Mouse (Mus musculus) small intestine, adult 2 months (tissue): Measurements from ENCODE around the gene Rab5if. TPM values are rescaled to one million over a fixed set of nuclear protein-coding genes. Genes with fewer than 3 reads are reported as not detected.

Experiments used
- H3K27ac ChIP-seq: fragments of 200-500 bp; 2 replicates; pipeline ENCODE4 v1.5.1; 2012; ENCODE audit warnings: low read depth, low read length, control low read depth, inconsistent platforms; ENCODE audit not compliant: insufficient read depth
- H3K27me3 ChIP-seq: fragments of 200-500 bp; 2 replicates; pipeline ENCODE4 v1.6.1; 2012; ENCODE audit warnings: mild to moderate bottlenecking, moderate library complexity, low read length, inconsistent platforms; ENCODE audit not compliant: control insufficient read depth, insufficient read depth
- H3K36me3 ChIP-seq: fragments of 200-500 bp; 2 replicates; pipeline ENCODE4 v1.6.1; 2012; ENCODE audit warnings: mild to moderate bottlenecking, low read length, control low read depth, inconsistent platforms; ENCODE audit not compliant: control insufficient read depth, insufficient read depth
- H3K4me1 ChIP-seq: fragments of 200-500 bp; 2 replicates; pipeline ENCODE4 v1.6.1; 2012; ENCODE audit warnings: low read length, inconsistent platforms, mixed read lengths; ENCODE audit not compliant: control insufficient read depth, insufficient read depth, insufficient read length
- H3K4me3 ChIP-seq: fragments of 200-500 bp; 2 replicates; pipeline ENCODE4 v1.5.1; 2012; ENCODE audit warnings: low read depth, mild to moderate bottlenecking, control low read depth, inconsistent platforms, low read length, moderate library complexity
- CTCF ChIP-seq: fragments of 200-500 bp; IDR thresholded peaks from 2 replicates; pipeline ENCODE4 v1.5.1; 2012; ENCODE audit warnings: low read depth, mild to moderate bottlenecking, control low read depth, inconsistent platforms, low read length, moderate library complexity, mixed read lengths; ENCODE audit not compliant: insufficient replicate concordance, insufficient read length; ENCODE audit errors: extremely low read depth
- POLR2A ChIP-seq: fragments of 200-500 bp; IDR thresholded peaks from 2 replicates; pipeline ENCODE4 v1.6.1; 2012; ENCODE audit warnings: low read depth, mild to moderate bottlenecking, control low read depth, inconsistent platforms, low read length, moderate library complexity
- WGBS: fragments of 180-500 bp; shearing (Covaris S2); methylation state at CpG from one replicate; pipeline ENCODE4 v1.1.7; 2018; 5-methylcytosine and 5-hydroxymethylcytosine counted together
- polyA plus RNA-seq: library from polyadenylated mRNA; depleted of rRNA; stranded (reverse); fragments of >200 nt; gene quantifications from 2 replicates; pipeline ENCODE4 v1.2.3, GENCODE M21; 2012

Rab5if gene
- polyA plus RNA-seq, 1 experiment, result 105 TPM

DNA sequence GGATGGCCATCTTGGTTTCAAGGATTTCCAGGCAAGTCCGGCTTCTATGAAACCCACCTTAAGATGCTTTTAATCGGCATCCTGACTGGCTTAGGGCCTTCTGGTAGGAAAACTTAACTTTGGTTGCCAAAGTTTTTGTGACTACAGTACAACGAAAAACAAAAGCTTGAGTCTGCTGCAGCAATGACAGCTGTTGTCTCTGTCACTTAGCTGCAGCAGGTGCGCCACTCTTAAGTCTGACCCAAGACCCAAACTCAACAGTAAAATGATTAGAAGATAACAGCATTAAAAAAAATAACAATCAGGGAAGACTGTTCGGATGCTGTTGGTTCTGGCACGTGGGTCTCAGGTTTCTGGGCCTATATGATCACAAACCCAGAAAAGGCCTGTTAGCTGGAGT is 24.1 kb upstream of the Rab5if start:
- no peak overlapping the region for H3K4me3 ChIP-seq
- no peaks in the 10 kb centered on the region; the same call in 1 of the 2 replicates for H3K27me3 ChIP-seq
- WGBS, result 69% methylated on average over 6 of the region's 6 CpGs
- H3K27ac ChIP-seq, result no peak overlapping the region
- no peaks in the 10 kb centered on the region for H3K36me3 ChIP-seq
- TF ChIP-seq CTCF, result no peak
- no peak for TF ChIP-seq POLR2A
- peaks cover 11% of the 10 kb centered on the region for H3K4me1 ChIP-seq

DNA sequence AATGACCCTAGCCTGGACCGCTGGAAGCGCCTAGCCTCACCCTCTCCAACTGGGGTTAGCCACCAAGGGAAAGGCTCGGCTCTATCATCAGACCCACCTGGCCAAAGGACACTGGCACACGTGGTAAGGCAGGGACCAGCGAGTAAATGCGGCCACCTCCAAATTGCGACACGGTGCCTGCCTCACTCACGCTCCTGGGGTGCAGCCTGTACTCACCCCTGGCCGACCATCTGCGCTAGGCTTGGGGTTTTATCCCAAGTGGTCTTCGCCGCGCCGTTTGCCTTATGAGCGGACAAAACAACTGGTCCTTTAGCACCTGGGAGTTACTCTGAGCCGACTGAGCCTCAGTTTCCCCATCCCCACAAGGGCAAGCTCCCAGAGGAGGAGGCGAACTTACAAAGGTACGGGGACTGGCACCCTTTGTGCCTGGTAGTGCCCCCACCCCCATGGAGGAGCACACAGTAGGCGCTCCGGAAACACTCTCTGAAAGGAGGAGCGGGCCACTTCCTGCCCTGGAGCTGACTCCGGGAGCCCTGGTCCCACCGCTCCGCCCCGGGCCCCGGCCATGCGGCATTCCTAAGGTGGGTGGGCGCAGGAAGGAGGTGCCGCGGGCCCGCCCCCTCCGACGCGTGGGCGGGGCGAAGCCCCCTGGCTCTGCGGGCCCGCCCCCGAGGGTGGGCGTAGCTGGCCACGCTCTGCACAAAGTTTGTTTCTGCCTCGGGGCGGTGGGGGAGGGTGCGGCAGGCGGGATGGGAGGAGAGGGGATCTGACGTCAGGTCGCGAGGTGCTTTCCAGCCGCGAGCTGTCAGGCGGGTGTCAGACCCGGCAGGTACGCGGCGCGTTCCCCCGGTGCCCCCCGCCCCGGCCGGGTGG is 23.4 kb upstream of the Rab5if start, which contains the start of gene Tgif2:
TSS of gene Tgif2 (plus strand) at position 689 of the 873 bp plus-strand sequence.
- Histone ChIP-seq H3K4me1 (peaks cover 11% of the 10 kb centered on the region), H3K4me3 (peak within 1 kb of the TSS; percentile 79), H3K27me3 (no peaks in the 10 kb centered on the region; the same call in 1 of the 2 replicates), H3K36me3 (no peaks in the 10 kb centered on the region), H3K27ac (no peak within 1 kb of the TSS)
- 7% methylated on average over 61 of the region's 61 CpGs for WGBS
- TF ChIP-seq POLR2A, result no peak
- no peak for TF ChIP-seq CTCF

DNA sequence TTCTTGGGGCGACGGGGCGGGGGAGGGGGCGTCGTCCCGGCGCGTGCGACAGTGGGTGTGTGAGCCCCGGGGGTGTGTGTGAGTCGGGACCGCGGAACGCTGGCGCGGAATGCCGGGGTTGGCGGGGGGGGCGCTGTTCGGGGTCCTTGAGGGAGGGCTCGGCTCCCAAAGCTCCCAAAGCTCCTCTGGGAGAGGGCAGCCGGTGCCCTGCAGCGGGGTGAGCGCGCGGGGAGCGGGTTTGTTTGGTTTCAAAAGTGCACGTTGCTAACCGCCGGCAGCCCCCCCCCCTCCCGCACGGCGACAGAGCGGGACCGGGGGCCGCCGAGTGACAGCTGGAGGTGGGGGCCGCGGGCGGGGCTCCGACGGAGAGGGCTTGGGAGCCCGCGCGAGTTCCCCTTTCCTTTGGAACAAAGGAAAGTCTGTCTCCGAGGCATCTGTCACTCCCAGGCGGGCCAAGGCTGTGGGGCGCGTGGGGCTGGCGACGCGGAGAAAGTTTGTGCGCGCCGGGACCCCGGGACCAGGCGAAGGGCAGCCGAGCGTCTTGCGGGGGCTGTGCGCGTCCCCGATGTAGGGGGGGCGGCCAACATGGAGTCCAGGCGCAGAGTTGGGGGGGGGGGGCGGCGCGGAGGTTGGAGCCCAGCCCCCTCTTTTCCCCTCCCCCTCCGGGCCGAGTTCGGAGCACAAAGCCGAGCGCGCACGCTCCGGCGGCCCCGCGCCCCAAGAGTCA is 22.5 kb upstream of the Rab5if start:
- Histone ChIP-seq H3K27ac (no peak overlapping the region), H3K4me3 (peak overlapping the region; percentile 79), H3K4me1 (peaks cover 11% of the 10 kb centered on the region), H3K27me3 (no peaks in the 10 kb centered on the region; the same call in 1 of the 2 replicates), H3K36me3 (no peaks in the 10 kb centered on the region)
- WGBS, result 1% methylated on average over 72 of the region's 79 CpGs
- TF ChIP-seq POLR2A (no peak), CTCF (no peak)

DNA sequence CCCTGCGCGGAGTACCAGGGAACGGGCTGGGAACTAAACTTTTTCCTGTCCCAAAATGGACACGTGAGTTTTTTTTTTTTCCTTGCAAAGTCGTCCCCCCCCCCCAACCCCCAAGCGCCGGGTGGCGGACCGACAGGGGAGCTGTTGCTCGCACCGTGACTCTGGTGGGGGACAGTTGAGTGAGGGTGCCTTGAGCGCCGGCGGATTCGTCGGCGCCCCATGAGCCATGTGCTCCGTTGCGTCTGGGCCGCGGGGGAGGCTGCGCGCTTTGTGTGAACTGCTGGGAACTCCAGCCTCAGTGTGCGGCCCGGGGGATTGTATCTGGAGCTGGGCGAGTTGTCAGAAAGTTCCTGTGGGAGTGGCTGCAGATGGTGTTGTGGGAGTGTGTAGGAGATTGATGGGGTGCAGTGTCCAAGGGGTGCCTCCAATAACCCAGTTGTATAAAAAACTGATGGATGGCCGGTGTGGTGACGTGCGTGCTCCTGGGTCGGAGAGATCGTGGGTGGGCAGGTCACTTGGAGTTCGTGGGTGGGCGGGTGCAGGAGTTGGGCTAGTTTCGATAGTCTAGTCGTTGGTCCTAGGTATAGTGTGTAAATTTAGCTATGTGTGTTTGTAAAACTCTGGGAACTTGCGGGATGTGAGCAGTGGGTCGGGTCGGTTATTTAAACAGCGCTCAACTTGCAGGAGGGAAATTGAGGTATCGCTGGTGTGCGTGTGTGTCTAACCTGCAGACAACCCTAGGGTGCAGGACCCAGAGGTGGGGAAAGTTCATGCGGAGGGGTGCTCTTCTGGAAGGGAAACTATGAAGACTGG is 21.7 kb upstream of the Rab5if start:
- Histone ChIP-seq H3K4me3 (peak overlapping the region; percentile 79), H3K27me3 (no peaks in the 10 kb centered on the region; the same call in 1 of the 2 replicates), H3K4me1 (peaks cover 11% of the 10 kb centered on the region), H3K36me3 (no peaks in the 10 kb centered on the region), H3K27ac (no peak overlapping the region)
- TF ChIP-seq POLR2A (no peak), CTCF (no peak)
- WGBS, result under 1% methylated on average over 42 of the region's 42 CpGs

DNA sequence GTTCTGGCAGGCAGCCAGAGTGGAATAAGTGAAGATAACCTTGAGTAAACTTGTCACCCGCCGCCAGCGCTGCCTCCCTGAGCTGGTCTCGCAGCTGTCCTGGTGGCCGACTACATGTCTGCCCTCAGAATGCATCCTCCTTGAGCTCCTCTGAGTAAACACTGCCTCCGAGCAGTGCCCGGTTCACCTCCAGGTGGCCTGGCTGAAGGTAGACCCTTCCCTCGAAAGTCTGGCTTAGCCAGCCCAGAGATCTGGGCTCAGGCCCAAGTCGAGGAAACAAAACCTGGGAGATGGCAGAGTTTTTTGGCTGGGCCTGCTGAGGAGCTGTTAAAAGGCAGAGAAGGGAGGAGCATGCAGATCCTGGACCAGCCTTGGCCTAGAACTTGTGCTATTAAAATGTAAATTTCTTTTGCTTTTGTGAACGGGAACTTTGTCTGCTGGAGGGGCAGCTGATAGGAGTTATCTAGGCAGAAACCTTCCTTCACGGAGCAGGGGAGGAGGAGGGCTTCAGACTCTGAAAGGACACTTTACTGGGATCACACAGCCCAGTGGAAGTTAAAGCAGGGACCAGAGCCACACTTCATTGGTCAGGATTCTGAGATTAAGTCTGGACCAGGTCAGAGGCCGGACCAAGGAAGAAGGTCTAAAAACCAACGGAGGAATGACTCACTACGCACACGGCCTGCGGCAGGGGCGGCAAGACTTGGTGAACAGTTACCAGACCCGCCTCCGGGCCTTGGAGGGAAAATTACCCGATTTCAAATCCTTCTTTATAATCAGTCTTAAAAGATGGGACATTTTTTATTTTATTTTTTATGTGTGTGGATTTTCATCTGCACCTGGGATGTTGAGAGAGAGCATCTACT is 20.9 kb upstream of the Rab5if start:
- TF ChIP-seq CTCF (no peak), POLR2A (no peak)
- 11% methylated on average over 20 of the region's 20 CpGs for WGBS
- H3K27me3 ChIP-seq, result no peaks in the 10 kb centered on the region; the same call in 1 of the 2 replicates
- H3K27ac ChIP-seq, result no peak overlapping the region
- H3K4me1 ChIP-seq, result peaks cover 11% of the 10 kb centered on the region
- H3K4me3 ChIP-seq, result peak overlapping the region; percentile 79
- H3K36me3 ChIP-seq, result no peaks in the 10 kb centered on the region

DNA sequence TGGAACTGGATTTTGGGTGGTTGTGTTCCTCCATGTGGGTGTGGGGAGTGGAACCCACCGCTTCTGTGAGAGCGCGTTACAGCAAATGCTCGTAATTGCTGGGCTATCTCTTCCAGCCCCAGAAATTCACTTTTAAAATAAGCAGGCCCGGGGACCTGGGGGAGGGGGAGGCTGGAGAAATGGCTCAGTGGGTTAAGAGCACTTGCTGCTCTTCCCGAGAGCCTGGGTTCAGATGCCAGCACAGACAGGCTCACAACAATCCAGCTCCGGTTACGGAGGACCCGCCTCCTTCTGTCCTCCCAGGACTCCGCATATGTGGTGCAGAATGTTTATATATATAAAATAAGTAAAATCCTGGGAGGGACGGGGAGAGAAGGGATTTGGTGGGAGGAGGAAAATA is 20.2 kb upstream of the Rab5if start:
- 71% methylated on average over 11 of the region's 11 CpGs for WGBS
- H3K4me3 ChIP-seq, result no peak overlapping the region
- H3K36me3 ChIP-seq, result no peaks in the 10 kb centered on the region
- no peaks in the 10 kb centered on the region; the same call in 1 of the 2 replicates for H3K27me3 ChIP-seq
- no peak overlapping the region for H3K27ac ChIP-seq
- peaks cover 11% of the 10 kb centered on the region for H3K4me1 ChIP-seq
- TF ChIP-seq POLR2A (no peak), CTCF (no peak)
